Mouse (Mus musculus): Measurements from ENCODE around the gene Lrrc75b. TPM values are rescaled to one million over a fixed set of nuclear protein-coding genes. Genes with fewer than 3 reads are reported as not detected.

The Lrrc75b gene
- polyA plus RNA-seq, 2 experiments, result 0.04 TPM; not detected in 1

DNA sequence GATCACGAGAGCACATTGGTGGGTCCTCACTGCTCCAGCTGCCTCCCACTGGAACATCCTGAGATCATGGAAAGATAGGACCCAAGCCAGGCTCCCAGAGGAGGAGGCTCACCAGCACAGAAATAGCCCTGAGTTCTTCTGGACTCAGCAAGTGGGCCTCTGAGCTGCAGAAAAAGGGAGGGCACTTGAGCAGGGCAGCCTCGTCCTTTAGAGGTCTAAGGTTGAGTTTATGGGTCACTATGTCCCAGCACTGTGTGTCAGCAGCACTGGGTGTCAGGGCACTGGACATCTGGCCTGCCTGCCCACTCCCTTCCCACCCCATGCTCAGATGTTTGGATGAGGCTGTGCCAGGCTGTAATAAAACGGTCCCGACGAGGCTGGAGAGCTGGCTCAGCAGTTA is 28.2 kb upstream of the Lrrc75b start:
- TF ChIP-seq CTCF (IDR thresholded peaks at IDR 0.05; ENCODE audit: low read depth), result no peak
- no peak for TF ChIP-seq EP300 (IDR thresholded peaks at IDR 0.05; ENCODE audit: low read depth)
- no peak for DNase-seq (ENCODE audit: low read depth in 3 of 3, low spot score in 3 of 3)
- Histone ChIP-seq H3K27ac (no peak overlapping the region), H3K4me1 (replicated peaks; ENCODE audit: control insufficient read depth in 2 of 2, insufficient read depth in 2 of 2, low read length in 1 of 2) (peaks cover 0 to 4% of the 10 kb centered on the region in 2 experiments; a peak in 2 of 4 replicates), H3K36me3 (replicated peaks; ENCODE audit: control insufficient read depth, insufficient read depth, low read depth) (no peaks in the 10 kb centered on the region), H3K27me3 (ENCODE audit: control insufficient read depth, insufficient read depth, low read length) (no peaks in the 10 kb centered on the region), H3K9ac (replicated peaks) (no peak overlapping the region), H3K9me3 (ENCODE audit: control insufficient read depth, low read length) (no peaks in the 10 kb centered on the region), H3K4me3 (ENCODE audit: insufficient read depth in 1 of 2, low read depth in 2 of 2, low read length in 2 of 2) (no peak overlapping the region), H3K4me2 (ENCODE audit: low read depth) (no peak overlapping the region)
- WGBS (ENCODE audit: insufficient replicate concordance), result 62% methylated on average over 5 of the region's 5 CpGs
- no peak for ATAC-seq (ENCODE audit: insufficient read depth)

- Histone ChIP-seq H3K27me3 (ENCODE audit: control insufficient read depth, insufficient read depth, low read length) (no peaks in the 10 kb centered on the region), H3K36me3 (replicated peaks; ENCODE audit: control insufficient read depth, insufficient read depth, low read depth) (no peaks in the 10 kb centered on the region), H3K4me3 (ENCODE audit: insufficient read depth in 1 of 2, low read depth in 2 of 2, low read length in 2 of 2) (no peak overlapping the region), H3K9me3 (ENCODE audit: control insufficient read depth, low read length) (no peaks in the 10 kb centered on the region), H3K4me1 (replicated peaks; ENCODE audit: control insufficient read depth in 2 of 2, insufficient read depth in 2 of 2, low read length in 1 of 2) (peaks cover 0 to 4% of the 10 kb centered on the region in 2 experiments; a peak in 2 of 4 replicates), H3K9ac (replicated peaks) (no peak overlapping the region), H3K27ac (no peak overlapping the region), H3K4me2 (ENCODE audit: low read depth) (no peak overlapping the region)
- no peak for DNase-seq (ENCODE audit: low read depth in 3 of 3, low spot score in 3 of 3)
- no peak for ATAC-seq (ENCODE audit: insufficient read depth)
- TF ChIP-seq EP300 (IDR thresholded peaks at IDR 0.05; ENCODE audit: low read depth), result no peak
- TF ChIP-seq CTCF (IDR thresholded peaks at IDR 0.05; ENCODE audit: low read depth), result no peak
- 54% methylated on average over 4 of the region's 4 CpGs for WGBS (ENCODE audit: insufficient replicate concordance)
Measured at GRCm38 (mm10) chr10:75587781-75588180, 27.7 kb upstream of the Lrrc75b start.

DNA sequence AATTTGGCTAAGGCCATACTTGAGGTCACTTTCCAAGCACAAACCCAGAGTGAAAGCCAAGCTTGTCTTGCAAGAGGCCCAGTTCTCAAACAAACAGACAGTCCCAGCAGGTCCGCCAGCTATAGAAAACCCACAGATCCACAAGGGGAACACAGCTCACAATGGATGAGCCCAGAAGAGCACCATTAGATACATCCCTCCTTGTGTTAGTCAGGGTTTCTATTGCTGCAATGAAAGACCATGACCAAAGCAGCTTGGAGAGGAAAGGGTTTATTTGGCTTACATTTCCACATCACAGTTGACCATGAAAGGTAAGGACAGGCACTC is 26.4 kb upstream of the Lrrc75b start:
- no peaks in the 10 kb centered on the region for H3K36me3 ChIP-seq (replicated peaks; ENCODE audit: control insufficient read depth, insufficient read depth, low read depth)
- TF ChIP-seq CTCF (IDR thresholded peaks at IDR 0.05; ENCODE audit: low read depth), result no peak
- TF ChIP-seq EP300 (IDR thresholded peaks at IDR 0.05; ENCODE audit: low read depth), result no peak
- no peak for DNase-seq (ENCODE audit: low read depth in 3 of 3, low spot score in 3 of 3)
- no peak overlapping the region for H3K4me2 ChIP-seq (ENCODE audit: low read depth)
- no peak overlapping the region for H3K4me3 ChIP-seq (ENCODE audit: insufficient read depth in 1 of 2, low read depth in 2 of 2, low read length in 2 of 2)
- H3K9ac ChIP-seq (replicated peaks), result no peak overlapping the region
- no peak for ATAC-seq (ENCODE audit: insufficient read depth)
- H3K27me3 ChIP-seq (ENCODE audit: control insufficient read depth, insufficient read depth, low read length), result no peaks in the 10 kb centered on the region
- WGBS (ENCODE audit: insufficient replicate concordance), result 78% methylated on average over 1 of the region's 1 CpGs
- no peaks in the 10 kb centered on the region for H3K9me3 ChIP-seq (ENCODE audit: control insufficient read depth, low read length)
- peaks cover 0 to 2% of the 10 kb centered on the region in 2 experiments; a peak in 2 of 4 replicates for H3K4me1 ChIP-seq (replicated peaks; ENCODE audit: control insufficient read depth in 2 of 2, insufficient read depth in 2 of 2, low read length in 1 of 2)
- H3K27ac ChIP-seq, result no peak overlapping the region

- no peaks in the 10 kb centered on the region for H3K9me3 ChIP-seq (ENCODE audit: control insufficient read depth, low read length)
- H3K9ac ChIP-seq (replicated peaks), result no peak overlapping the region
- peak; percentile 97 for TF ChIP-seq CTCF (IDR thresholded peaks at IDR 0.05; ENCODE audit: low read depth)
- TF ChIP-seq EP300 (IDR thresholded peaks at IDR 0.05; ENCODE audit: low read depth), result no peak
- no peak overlapping the region for H3K4me3 ChIP-seq (ENCODE audit: insufficient read depth in 1 of 2, low read depth in 2 of 2, low read length in 2 of 2)
- WGBS (ENCODE audit: insufficient replicate concordance), result 19% methylated on average over 20 of the region's 20 CpGs
- no peak overlapping the region for H3K4me2 ChIP-seq (ENCODE audit: low read depth)
- no peak for ATAC-seq (ENCODE audit: insufficient read depth)
- H3K4me1 ChIP-seq (replicated peaks; ENCODE audit: control insufficient read depth in 2 of 2, insufficient read depth in 2 of 2, low read length in 1 of 2), result peaks cover 0 to 2% of the 10 kb centered on the region in 2 experiments; a peak in 2 of 4 replicates
- H3K27me3 ChIP-seq (ENCODE audit: control insufficient read depth, insufficient read depth, low read length), result no peaks in the 10 kb centered on the region
- peak; percentile 54 to 63 (median 57) for DNase-seq (ENCODE audit: low read depth in 3 of 3, low spot score in 3 of 3)
- no peak overlapping the region for H3K27ac ChIP-seq
- no peaks in the 10 kb centered on the region for H3K36me3 ChIP-seq (replicated peaks; ENCODE audit: control insufficient read depth, insufficient read depth, low read depth)
Measured at GRCm38 (mm10) chr10:75585876-75586552, 25.9 kb upstream of the Lrrc75b start.

DNA sequence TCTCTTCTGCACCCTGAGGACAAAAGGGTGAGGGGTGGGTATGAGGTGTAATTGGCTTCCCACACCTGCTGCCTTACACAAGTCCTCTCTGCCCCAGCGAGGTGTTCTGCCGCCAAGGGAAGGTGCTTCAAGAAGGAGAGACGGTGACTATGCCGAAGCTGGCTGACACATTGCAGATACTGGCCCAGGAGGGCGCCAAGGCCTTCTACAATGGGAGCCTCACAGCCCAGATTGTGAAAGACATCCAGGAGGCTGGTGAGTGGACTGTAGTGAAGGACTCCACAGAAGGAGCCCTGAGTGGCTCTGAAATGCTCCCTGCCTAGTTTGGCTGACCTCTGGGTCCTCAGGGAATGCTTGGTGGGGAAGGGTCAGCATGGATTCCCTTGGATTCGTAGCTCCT is 19.0 kb upstream of the Lrrc75b start:
- Histone ChIP-seq H3K27me3 (ENCODE audit: control insufficient read depth, insufficient read depth, low read length) (no peaks in the 10 kb centered on the region), H3K4me1 (replicated peaks; ENCODE audit: control insufficient read depth in 2 of 2, insufficient read depth in 2 of 2, low read length in 1 of 2) (no peaks in the 10 kb centered on the region), H3K4me2 (ENCODE audit: low read depth) (no peak overlapping the region), H3K9ac (replicated peaks) (no peak overlapping the region), H3K9me3 (ENCODE audit: control insufficient read depth, low read length) (no peaks in the 10 kb centered on the region), H3K36me3 (replicated peaks; ENCODE audit: control insufficient read depth, insufficient read depth, low read depth) (no peaks in the 10 kb centered on the region), H3K4me3 (ENCODE audit: insufficient read depth in 1 of 2, low read depth in 2 of 2, low read length in 2 of 2) (no peak overlapping the region), H3K27ac (no peak overlapping the region)
- no peak for TF ChIP-seq CTCF (IDR thresholded peaks at IDR 0.05; ENCODE audit: low read depth)
- no peak for TF ChIP-seq EP300 (IDR thresholded peaks at IDR 0.05; ENCODE audit: low read depth)
- ATAC-seq (ENCODE audit: insufficient read depth), result no peak
- WGBS (ENCODE audit: insufficient replicate concordance), result 68% methylated on average over 6 of the region's 6 CpGs
- DNase-seq (ENCODE audit: low read depth in 3 of 3, low spot score in 3 of 3), result no peak

All from liver, embryonic 14.5 days (tissue).